Mouse (Mus musculus) bone marrow macrophage, adult 2 months (primary cell): ENCODE measurements around the gene Fbxw8. TPM values are rescaled to one million over a fixed set of nuclear protein-coding genes. Genes with fewer than 3 reads are reported as not detected.

Source experiments
- H3K27ac ChIP-seq: 2 replicates; pipeline ENCODE4 v1.5.1; 2012; ENCODE audit warnings: low read depth, low read length; ENCODE audit not compliant: insufficient read depth
- H3K4me1 ChIP-seq: 2 replicates; pipeline ENCODE4 v1.6.1; 2012; ENCODE audit warnings: low read length; ENCODE audit not compliant: control insufficient read depth, insufficient read depth
- H3K4me3 ChIP-seq: 2 replicates; pipeline ENCODE4 v1.5.1; 2012; ENCODE audit warnings: mild to moderate bottlenecking, low read length, moderate library complexity; ENCODE audit not compliant: insufficient read depth
- CTCF ChIP-seq: IDR thresholded peaks from 2 replicates; pipeline ENCODE4 v1.5.1; 2012; ENCODE audit warnings: low read depth, mild to moderate bottlenecking, low read length, moderate library complexity
- POLR2A ChIP-seq: IDR thresholded peaks from 2 replicates; pipeline ENCODE4 v1.6.1; 2012; ENCODE audit warnings: mild to moderate bottlenecking, low read depth, low read length, borderline replicate concordance
- polyA plus RNA-seq: library from polyadenylated mRNA; stranded (reverse); fragments of >200 nt; gene quantifications from 2 replicates; pipeline ENCODE4 v1.2.4, GENCODE M21; 2012; ENCODE audit not compliant: missing spikeins, insufficient read depth, insufficient read length

Fbxw8 gene
- polyA plus RNA-seq, 1 experiment, result 16.7 TPM

- H3K27ac ChIP-seq, result no peak overlapping the region
- no peak overlapping the region for H3K4me3 ChIP-seq
- TF ChIP-seq CTCF (no peak), POLR2A (no peak)
- H3K4me1 ChIP-seq, result no peaks in the 10 kb centered on the region
Measured at GRCm38 (mm10) chr5:118174310-118175009, 19.2 kb upstream of the Fbxw8 start.

DNA sequence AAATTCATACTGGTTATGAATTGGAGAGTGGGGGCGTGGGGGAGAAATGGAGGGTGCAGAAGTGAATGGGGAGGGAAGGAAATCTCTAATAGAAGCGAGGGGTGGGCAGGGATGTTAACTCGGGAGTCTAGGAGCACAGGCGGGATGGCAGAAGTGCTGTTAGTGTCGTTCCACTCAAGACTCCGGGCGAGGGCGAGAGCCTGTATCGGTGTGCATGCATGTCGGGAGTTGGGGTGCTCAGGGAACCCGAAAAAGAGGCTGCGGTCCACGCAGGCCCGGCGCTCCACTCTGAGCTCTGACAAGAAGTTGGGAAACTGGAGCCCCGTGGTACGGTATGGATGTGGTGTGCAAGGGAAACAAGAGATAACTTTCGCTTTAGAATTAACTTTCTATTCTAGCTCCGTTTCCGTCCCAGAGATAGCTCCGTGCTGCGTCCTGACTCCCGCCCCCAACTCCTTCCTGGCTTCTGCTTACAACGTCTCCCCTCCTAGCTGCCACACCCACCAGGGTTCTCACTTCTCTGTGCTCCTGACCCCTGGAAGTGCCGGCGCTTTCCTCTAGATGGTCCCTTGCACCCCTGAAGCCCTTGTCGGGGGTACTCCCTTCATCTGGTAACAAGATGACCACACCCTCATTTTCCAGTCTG, 16.9 kb upstream of the Fbxw8 start:
- peak overlapping the region; percentile 57 for H3K4me3 ChIP-seq
- H3K27ac ChIP-seq, result no peak overlapping the region
- no peaks in the 10 kb centered on the region for H3K4me1 ChIP-seq
- no peak for TF ChIP-seq CTCF
- TF ChIP-seq POLR2A, result no peak

DNA sequence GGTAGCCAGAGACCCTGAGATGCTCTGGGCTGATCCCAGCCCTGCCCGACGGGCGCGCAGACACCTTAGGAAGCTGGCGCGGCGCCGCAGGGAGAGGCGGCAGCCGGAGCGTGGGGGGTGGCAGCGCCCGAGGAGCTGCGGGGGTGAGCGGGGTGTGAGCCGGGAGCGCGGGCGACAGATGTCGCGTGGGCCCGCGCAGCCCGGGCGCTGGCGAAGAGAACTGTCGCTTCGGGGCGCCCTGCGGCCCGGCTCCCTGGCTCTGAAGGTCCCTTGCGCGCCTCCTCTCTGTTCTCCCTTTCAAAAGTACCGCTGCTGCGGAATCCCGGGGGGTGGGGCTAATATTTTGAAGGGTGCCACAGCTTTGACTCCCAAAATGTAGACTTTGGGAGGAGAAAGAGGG, 16.4 kb upstream of the Fbxw8 start:
- TF ChIP-seq POLR2A (no peak), CTCF (no peak)
- Histone ChIP-seq H3K4me1 (no peaks in the 10 kb centered on the region), H3K4me3 (peak overlapping the region; percentile 57), H3K27ac (no peak overlapping the region)

GRCm38 (mm10) chr5:118170888-118171529, 15.7 kb upstream of the Fbxw8 start:
- TF ChIP-seq CTCF (peak; percentile 25; the same call in 1 of the 2 replicates), POLR2A (no peak)
- Histone ChIP-seq H3K27ac (no peak overlapping the region), H3K4me1 (no peaks in the 10 kb centered on the region), H3K4me3 (no peak overlapping the region)

DNA sequence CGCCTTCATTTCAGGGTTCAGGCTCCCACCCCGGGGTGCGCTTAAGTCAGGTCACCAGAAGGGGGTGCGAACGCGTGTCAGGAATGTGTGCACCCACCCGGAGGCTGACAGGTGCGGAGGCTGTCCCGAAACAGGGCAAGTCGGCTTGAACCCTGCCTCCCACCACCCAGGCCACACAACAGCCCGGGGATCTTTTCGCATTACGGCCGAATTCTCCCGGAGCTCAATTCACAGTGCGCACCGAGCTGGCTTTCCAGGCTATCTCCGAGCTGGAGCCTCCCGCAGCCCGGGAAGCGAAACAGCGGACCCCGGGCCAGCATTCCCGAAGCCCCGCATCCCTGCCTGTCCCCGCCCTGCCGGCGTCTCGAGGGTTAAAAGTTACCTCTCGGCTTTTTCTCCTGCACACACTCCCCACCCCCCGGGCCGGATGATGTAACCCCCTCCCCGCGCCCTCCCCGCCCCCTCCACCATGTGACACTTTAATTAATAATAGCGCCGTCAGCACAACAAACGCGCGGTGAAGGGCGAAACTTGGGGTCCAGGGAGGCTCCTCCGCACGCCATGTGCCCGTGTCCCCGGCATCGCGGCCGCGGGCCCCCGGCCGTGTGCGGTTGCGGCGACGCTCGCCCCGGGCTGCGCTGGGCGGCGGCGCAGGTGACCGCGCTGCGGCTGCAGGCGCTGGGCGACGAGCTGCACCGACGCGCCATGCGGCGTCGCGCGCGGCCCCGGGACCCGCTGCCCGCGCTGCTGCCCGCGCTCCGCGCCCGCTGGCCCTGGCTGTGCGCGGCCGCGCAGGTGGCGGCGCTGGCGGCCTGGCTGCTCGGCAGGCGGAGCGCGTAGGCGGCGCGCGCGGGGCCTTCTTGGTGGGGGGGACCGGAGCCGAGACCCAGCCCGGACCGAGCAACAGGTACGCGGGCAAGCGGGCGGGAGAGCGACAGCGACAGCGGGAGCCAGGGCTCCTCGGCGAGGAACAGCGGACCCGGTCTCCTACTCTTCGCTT, 14.3 kb upstream of the Fbxw8 start:
- TF ChIP-seq POLR2A (no peak), CTCF (no peak)
- Histone ChIP-seq H3K27ac (no peak overlapping the region), H3K4me3 (peak overlapping the region; percentile 57), H3K4me1 (no peaks in the 10 kb centered on the region)

- H3K4me1 ChIP-seq, result no peaks in the 10 kb centered on the region
- H3K27ac ChIP-seq, result no peak overlapping the region
- no peak overlapping the region for H3K4me3 ChIP-seq
- TF ChIP-seq CTCF (no peak), POLR2A (no peak)
Measured at GRCm38 (mm10) chr5:118167561-118167995, 12.3 kb upstream of the Fbxw8 start.

DNA sequence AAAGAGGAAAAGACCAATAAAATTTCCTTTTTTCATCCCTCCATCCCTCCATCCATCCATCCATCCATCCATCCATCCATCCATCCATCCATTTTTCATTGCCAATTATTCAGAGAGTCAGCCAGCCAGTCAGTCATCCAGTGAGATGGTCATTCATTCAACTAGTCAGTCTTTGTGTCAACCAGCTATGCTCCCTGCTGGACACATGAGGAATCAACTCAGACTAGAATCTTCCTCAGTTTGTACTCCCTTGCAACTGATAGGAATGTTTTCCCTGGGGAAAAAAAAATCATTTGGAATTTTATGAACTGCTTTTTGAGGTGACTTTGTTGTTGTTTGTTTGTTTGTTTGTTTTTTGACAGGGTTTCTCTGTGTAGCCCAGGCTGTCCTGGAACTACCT, 10.2 kb upstream of the Fbxw8 start:
- no peak overlapping the region for H3K4me3 ChIP-seq
- H3K27ac ChIP-seq, result no peak overlapping the region
- no peak for TF ChIP-seq POLR2A
- TF ChIP-seq CTCF, result no peak
- no peaks in the 10 kb centered on the region for H3K4me1 ChIP-seq

DNA sequence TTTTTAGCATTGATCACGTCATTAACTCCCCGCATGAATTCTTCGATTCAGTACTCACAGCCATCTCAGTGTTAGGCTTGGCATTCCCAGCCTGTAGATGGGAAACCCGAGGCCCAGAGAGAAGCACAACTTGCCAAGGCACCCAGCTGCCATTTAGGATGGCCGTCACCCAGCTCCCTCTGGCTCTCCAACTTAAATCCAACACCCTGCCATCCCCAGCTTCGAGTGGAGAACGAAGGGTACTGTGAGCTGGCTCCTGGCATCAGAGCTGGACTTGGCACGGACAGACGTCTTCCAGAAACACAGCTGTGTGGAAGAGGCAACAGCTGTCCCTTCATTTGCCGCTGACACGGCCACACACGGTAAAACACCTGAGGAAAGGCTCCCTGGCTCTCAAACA, 9.3 kb upstream of the Fbxw8 start, which contains the start of gene Hrk:
TSS of gene Hrk (plus strand) at position 68 of the 400 bp plus-strand sequence.
- Histone ChIP-seq H3K27ac (no peak within 1 kb of the TSS), H3K4me3 (no peak within 1 kb of the TSS), H3K4me1 (no peaks in the 10 kb centered on the region)
- TF ChIP-seq POLR2A (no peak), CTCF (no peak)

DNA sequence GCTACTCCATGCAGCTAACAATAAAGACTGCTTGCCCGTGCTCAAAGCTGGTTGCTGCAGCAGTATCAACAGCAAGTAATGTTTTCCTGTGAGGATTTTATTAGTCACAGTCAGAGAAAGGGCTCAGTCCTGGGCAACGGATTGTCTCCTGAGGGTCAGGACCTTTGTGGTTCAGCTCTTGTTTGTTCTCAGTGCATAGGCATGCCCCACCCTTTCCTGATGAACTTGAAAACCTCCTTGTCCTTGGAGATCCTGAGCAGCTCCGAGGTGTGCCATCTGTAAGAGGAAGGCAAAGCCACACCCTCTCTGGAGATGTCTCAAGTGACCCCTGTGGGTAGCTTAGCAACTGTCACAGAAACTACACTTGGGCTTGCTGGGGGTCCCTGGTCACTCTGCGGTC, 5.4 kb upstream of the Fbxw8 start:
- no peak overlapping the region for H3K27ac ChIP-seq
- H3K4me3 ChIP-seq, result no peak overlapping the region
- TF ChIP-seq CTCF, result no peak
- no peak for TF ChIP-seq POLR2A
- peaks cover 15% of the 10 kb centered on the region for H3K4me1 ChIP-seq
